Mouse (Mus musculus) MEL (cell line): ENCODE data around the gene Gm49416. TPM values are rescaled to one million over a fixed set of nuclear protein-coding genes. Genes with fewer than 3 reads are reported as not detected.

Experiments
- DNase-seq: peaks from one replicate; pipeline ENCODE4 v3.0.0; 2011; ENCODE audit warnings: low read depth, low spot score
- H3K27ac ChIP-seq: 2 replicates; pipeline ENCODE4 v1.5.1; 2012; ENCODE audit warnings: low read depth, mild to moderate bottlenecking, control low read depth, low read length, moderate library complexity; ENCODE audit not compliant: control insufficient read depth
- H3K27me3 ChIP-seq, 2 experiments: fragments of 150-350 bp in 1 of 2; sonication (generic) in 1 of 2; 2 replicates each; pipeline ENCODE4 v1.6.1; 2012; ENCODE audit warnings: low read length in 2 of 2, mild to moderate bottlenecking in 2 of 2, improper control_type of control experiment in 1 of 2, moderate library complexity in 1 of 2; ENCODE audit not compliant: insufficient read depth in 2 of 2, control insufficient read depth in 1 of 2
- H3K36me3 ChIP-seq, 2 experiments: 2 replicates each; pipeline ENCODE4 v1.6.1; 2012 to 2014; ENCODE audit warnings: low read length in 2 of 2, improper control_type of control experiment in 1 of 2, inconsistent platforms in 1 of 2, mild to moderate bottlenecking in 1 of 2; ENCODE audit not compliant: insufficient read depth in 2 of 2, control insufficient read depth in 1 of 2
- H3K4me1 ChIP-seq, 2 experiments: fragments of 150-350 bp in 1 of 2; sonication (generic) in 1 of 2; 2 replicates each; pipeline ENCODE4 v1.6.1; 2012; ENCODE audit warnings: low read length in 2 of 2, improper control_type of control experiment in 1 of 2, mild to moderate bottlenecking in 1 of 2; ENCODE audit not compliant: insufficient read depth in 2 of 2, control insufficient read depth in 1 of 2
- H3K4me3 ChIP-seq, 2 experiments: fragments of 150-350 bp in 1 of 2; sonication (generic) in 1 of 2; 2 replicates each; pipeline ENCODE4 v1.5.1; 2012; ENCODE audit warnings: low read depth in 2 of 2, low read length in 2 of 2, mild to moderate bottlenecking in 2 of 2, moderate library complexity in 2 of 2, control low read depth in 1 of 2, improper control_type of control experiment in 1 of 2; ENCODE audit not compliant: control insufficient read depth in 1 of 2, insufficient read depth in 1 of 2
- H3K79me2 ChIP-seq: 2 replicates; pipeline ENCODE4 v1.6.1; 2012; ENCODE audit warnings: mild to moderate bottlenecking, low read length, moderate library complexity; ENCODE audit not compliant: control insufficient read depth, poor library complexity, insufficient read depth
- H3K9ac ChIP-seq: 2 replicates; pipeline ENCODE4 v1.6.1; 2012; ENCODE audit warnings: low read depth, mild to moderate bottlenecking, control low read depth, low read length, moderate library complexity; ENCODE audit not compliant: control insufficient read depth, poor library complexity, severe bottlenecking
- H3K9me3 ChIP-seq: fragments of 150-350 bp; sonication (generic); replicated peaks from 2 replicates; pipeline ENCODE4 v1.6.1; 2012; ENCODE audit warnings: mild to moderate bottlenecking, low read length, improper control_type of control experiment, moderate library complexity; ENCODE audit not compliant: insufficient read depth
- BHLHE40 ChIP-seq: IDR thresholded peaks from 2 replicates; pipeline ENCODE4 v1.6.1; 2012; ENCODE audit warnings: low read depth, mild to moderate bottlenecking, inconsistent platforms, low read length, improper control_type of control experiment, borderline replicate concordance
- CHD1 ChIP-seq: IDR thresholded peaks from 2 replicates; pipeline ENCODE4 v1.6.1; 2012; ENCODE audit warnings: low read depth, mild to moderate bottlenecking, inconsistent platforms, low read length, improper control_type of control experiment
- CHD2 ChIP-seq: IDR thresholded peaks from 2 replicates; pipeline ENCODE4 v1.6.1; 2011; ENCODE audit warnings: low read length, improper control_type of control experiment
- E2F4 ChIP-seq: IDR thresholded peaks from 2 replicates; pipeline ENCODE4 v1.6.1; 2011; ENCODE audit warnings: low read depth, low read length, improper control_type of control experiment, borderline replicate concordance
- EP300 ChIP-seq, 2 experiments: IDR thresholded peaks; 2 replicates each; pipeline ENCODE4 v1.6.1; 2011; ENCODE audit warnings: improper control_type of control experiment in 2 of 2, low read length in 2 of 2, low read depth in 1 of 2, mild to moderate bottlenecking in 1 of 2
- ETS1 ChIP-seq: IDR thresholded peaks from 2 replicates; pipeline ENCODE4 v1.6.1; 2012; ENCODE audit warnings: low read depth, mild to moderate bottlenecking, inconsistent platforms, low read length, improper control_type of control experiment, moderate library complexity
- GABPA ChIP-seq: IDR thresholded peaks from 2 replicates; pipeline ENCODE4 v1.6.1; 2012; ENCODE audit warnings: low read depth, mild to moderate bottlenecking, inconsistent platforms, low read length, improper control_type of control experiment, moderate library complexity
- GATA1 ChIP-seq: IDR thresholded peaks from 2 replicates; pipeline ENCODE4 v1.6.1; 2011; ENCODE audit warnings: low read depth, low read length, improper control_type of control experiment
- KAT2A ChIP-seq: conservative IDR thresholded peaks from 2 replicates; pipeline ENCODE4 v1.6.1; 2012; ENCODE audit warnings: low read depth, low read length, improper control_type of control experiment, inconsistent platforms
- MAFK ChIP-seq: IDR thresholded peaks from 2 replicates; pipeline ENCODE4 v1.6.1; 2011; ENCODE audit warnings: low read depth, mild to moderate bottlenecking, low read length, improper control_type of control experiment, borderline replicate concordance
- MAX ChIP-seq: IDR thresholded peaks from 2 replicates; pipeline ENCODE4 v1.6.1; 2011; ENCODE audit warnings: low read length, improper control_type of control experiment
- MAZ ChIP-seq: IDR thresholded peaks from 2 replicates; pipeline ENCODE4 v1.6.1; 2012; ENCODE audit warnings: low read depth, mild to moderate bottlenecking, inconsistent platforms, low read length, improper control_type of control experiment
- MEF2A ChIP-seq: IDR thresholded peaks from 2 replicates; pipeline ENCODE4 v1.6.1; 2014; ENCODE audit warnings: low read depth, mild to moderate bottlenecking, inconsistent platforms, low read length, improper control_type of control experiment; ENCODE audit not compliant: poor library complexity, insufficient replicate concordance, severe bottlenecking; ENCODE audit errors: extremely low read depth
- MXI1 ChIP-seq: IDR thresholded peaks from 2 replicates; pipeline ENCODE4 v1.6.1; 2011; ENCODE audit warnings: mild to moderate bottlenecking, low read depth, low read length, improper control_type of control experiment
- MYB ChIP-seq: IDR thresholded peaks from 2 replicates; pipeline ENCODE4 v1.6.1; 2011; ENCODE audit warnings: mild to moderate bottlenecking, low read depth, low read length, improper control_type of control experiment
- MYC ChIP-seq: IDR thresholded peaks from 2 replicates; pipeline ENCODE4 v1.6.1; 2011; ENCODE audit warnings: low read depth, mild to moderate bottlenecking, low read length, improper control_type of control experiment, moderate library complexity
- NRF1 ChIP-seq: IDR thresholded peaks from 2 replicates; pipeline ENCODE4 v1.6.1; 2014; ENCODE audit warnings: low read depth, mild to moderate bottlenecking, inconsistent platforms, low read length, improper control_type of control experiment, moderate library complexity; ENCODE audit not compliant: poor library complexity, insufficient read depth, severe bottlenecking
- POLR2A ChIP-seq, 2 experiments: IDR thresholded peaks; 2 replicates each; pipeline ENCODE4 v1.6.1; 2011 to 2012; ENCODE audit warnings: low read length in 2 of 2, mild to moderate bottlenecking in 2 of 2, control low read depth in 1 of 2, improper control_type of control experiment in 1 of 2, low read depth in 1 of 2, moderate library complexity in 1 of 2; ENCODE audit not compliant: control insufficient read depth in 1 of 2, insufficient read depth in 1 of 2, poor library complexity in 1 of 2
- POLR2AphosphoS2 ChIP-seq: IDR thresholded peaks from 2 replicates; pipeline ENCODE4 v1.6.1; 2011; ENCODE audit warnings: low read length, improper control_type of control experiment
- POLR2AphosphoS5 ChIP-seq: IDR thresholded peaks from 2 replicates; pipeline ENCODE4 v1.6.1; 2012; ENCODE audit warnings: low read depth, borderline replicate concordance, mild to moderate bottlenecking, inconsistent platforms, low read length, moderate library complexity, mixed read lengths
- RAD21 ChIP-seq: IDR thresholded peaks from 2 replicates; pipeline ENCODE4 v1.6.1; 2011; ENCODE audit warnings: mild to moderate bottlenecking, low read depth, low read length, improper control_type of control experiment
- RCOR1 ChIP-seq: IDR thresholded peaks from 2 replicates; pipeline ENCODE4 v1.6.1; 2012; ENCODE audit warnings: low read depth, mild to moderate bottlenecking, inconsistent platforms, low read length, improper control_type of control experiment
- SIN3A ChIP-seq: IDR thresholded peaks from 2 replicates; pipeline ENCODE4 v1.6.1; 2012; ENCODE audit warnings: low read length, improper control_type of control experiment, inconsistent platforms
- SMC3 ChIP-seq: IDR thresholded peaks from 2 replicates; pipeline ENCODE4 v1.6.1; 2011; ENCODE audit warnings: low read depth, low read length, improper control_type of control experiment
- USF1 ChIP-seq: IDR thresholded peaks from 2 replicates; pipeline ENCODE4 v1.6.1; 2014; ENCODE audit warnings: low read depth, mild to moderate bottlenecking, inconsistent platforms, low read length, improper control_type of control experiment, moderate library complexity
- ZMIZ1 ChIP-seq: IDR thresholded peaks from 2 replicates; pipeline ENCODE4 v1.6.1; 2012; ENCODE audit warnings: low read depth, mild to moderate bottlenecking, inconsistent platforms, low read length, improper control_type of control experiment, moderate library complexity
- polyA plus RNA-seq, 2 experiments: library from polyadenylated mRNA; stranded (reverse) in 1 of 2; unstranded in 1 of 2; fragments of >175 nt in 1 of 2; fragments of >200 nt in 1 of 2; gene quantifications; 2 replicates each; pipeline versions ENCODE4 v1.2.1 to v1.2.4; 2012; ENCODE audit warnings: low replicate concordance in 2 of 2, low read depth in 1 of 2; ENCODE audit not compliant: insufficient read length in 2 of 2, insufficient read depth in 1 of 2, missing spikeins in 1 of 2
- total RNA-seq: library from RNA; depleted of rRNA; stranded (reverse); fragments of 300-350 nt; gene quantifications from 2 replicates; pipeline ENCODE4 v1.2.3, GENCODE M21; 2012

The Gm49416 gene
- total and polyA plus RNA-seq, 3 experiments = 0.77 to 31.2 TPM; not detected in 1

- peak overlapping the region; percentile 91 for H3K27ac ChIP-seq
- no peaks in the 10 kb centered on the region for H3K9me3 ChIP-seq
- peak overlapping the region; percentile 94 for H3K9ac ChIP-seq
- H3K79me2 ChIP-seq = peaks cover 26% of the 10 kb centered on the region
- peak; percentile 64 for DNase-seq
- peak overlapping the region; percentile 75 to 85 for H3K4me3 ChIP-seq
- peaks cover 0 to 13% of the 10 kb centered on the region in 2 experiments; a peak in 1 of 4 replicates for H3K4me1 ChIP-seq
- H3K27me3 ChIP-seq = no peaks in the 10 kb centered on the region
- H3K36me3 ChIP-seq = peaks cover 0 to 32% of the 10 kb centered on the region in 2 experiments; a peak in 2 of 4 replicates
- TF ChIP-seq NRF1 = no peak
- TF ChIP-seq GATA1 = peak; percentile 40
- TF ChIP-seq USF1 = no peak
- TF ChIP-seq ZMIZ1 = peak; percentile 78
- TF ChIP-seq E2F4 = peak; percentile 74; the same call in 1 of the 2 replicates
- 0 out of 2 replicates have a peak, but pooled peaks have one; percentile 65 for TF ChIP-seq MAZ
- TF ChIP-seq CHD1 = peak; percentile 98
- peak; percentile 80 for TF ChIP-seq BHLHE40
- peak; percentile 36; the same call in 1 of the 2 replicates for TF ChIP-seq MYB
- peak; percentile 41 to 52; a peak in 3 of 4 replicates for TF ChIP-seq POLR2A (IDR thresholded peaks at IDR 0.05; ENCODE audit: control insufficient read depth in 1 of 2, insufficient read depth in 1 of 2, low read depth in 1 of 2, low read length in 2 of 2, poor library complexity in 1 of 2)
- TF ChIP-seq GABPA = no peak
- TF ChIP-seq MAX = peak; percentile 95
- no peak; the same call in 1 of the 2 replicates for TF ChIP-seq CHD2
- TF ChIP-seq POLR2AphosphoS2 = peak; percentile 94
- peak; percentile 61; the same call in 1 of the 2 replicates for TF ChIP-seq ETS1
- no peak for TF ChIP-seq RAD21
- peak; percentile 29; the same call in 1 of the 2 replicates for TF ChIP-seq SMC3
- TF ChIP-seq MEF2A = no peak
- peak; percentile 97 for TF ChIP-seq MYC
- TF ChIP-seq KAT2A = peak; percentile 65
- TF ChIP-seq MAFK = peak; percentile 40; the same call in 1 of the 2 replicates
- 0 out of 2 replicates have a peak, but pooled peaks have one; percentile 1 for TF ChIP-seq POLR2AphosphoS5
- peak; percentile 84 for TF ChIP-seq SIN3A
- TF ChIP-seq MXI1 = peak; percentile 95
- TF ChIP-seq EP300 (IDR thresholded peaks at IDR 0.05; ENCODE audit: low read depth in 1 of 2, low read length in 2 of 2) = no peak
- peak; percentile 65 for TF ChIP-seq RCOR1
These were observed 902 bp upstream of the Gm49416 start for GRCm38 (mm10) chr19:8887585-8888463.
